ENCODE assay signal across 9 mouse cellular contexts in the genomic region with DNA sequence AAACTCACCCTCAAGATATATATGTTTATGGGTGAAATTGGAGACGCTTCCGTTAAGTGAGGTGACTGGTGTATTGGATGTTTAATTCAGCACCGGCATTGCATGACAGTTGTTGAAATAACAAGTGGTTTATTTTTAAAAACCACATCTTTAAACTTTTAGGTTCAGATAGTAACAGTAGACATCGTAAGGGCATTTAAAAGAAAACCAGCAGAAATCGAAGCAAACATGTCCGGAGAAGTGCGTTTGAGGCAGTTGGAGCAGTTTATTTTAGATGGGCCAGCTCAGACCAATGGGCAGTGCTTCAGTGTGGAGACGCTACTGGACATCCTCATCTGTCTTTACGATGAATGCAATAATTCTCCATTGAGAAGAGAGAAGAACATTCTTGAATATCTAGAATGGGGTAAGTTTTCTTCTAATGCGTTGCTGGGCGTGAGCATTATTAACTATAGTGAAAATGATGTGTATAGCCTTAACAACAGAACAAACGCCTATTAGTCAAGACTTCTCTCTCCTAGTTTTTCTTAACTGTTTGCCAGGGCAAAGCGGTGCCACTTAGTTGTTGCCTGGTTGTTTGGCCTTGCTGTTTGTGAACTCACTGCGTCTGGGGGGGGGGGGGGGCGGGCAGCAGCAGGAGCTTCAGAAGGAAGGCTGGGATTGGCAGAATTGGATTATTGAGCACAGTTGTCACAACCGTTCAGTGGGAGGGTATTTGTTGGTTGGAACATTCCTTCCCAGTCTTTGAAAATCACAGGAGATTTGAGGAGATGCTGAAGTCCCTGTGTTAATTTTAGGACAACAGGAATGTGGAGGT. TPM values are rescaled to one million over a fixed set of nuclear protein-coding genes. Genes with fewer than 3 reads are reported as not detected.
DNase-seq lines count a peak whose midpoint lies in the region; ATAC-seq lines count a peak whose summit lies in the region.
"Had no signal": no experiment of that assay in that cellular context is flagged by ENCODE, and none has a peak within 500 bp of the region (broad histone marks: within the 10 kb centered on the region; RNA-seq: fewer than 3 reads in every experiment).

No protein-coding gene starts in this region.

- H3K27ac ChIP-seq in hindbrain, embryonic 13.5 days, result no peak overlapping the region
- no peak overlapping the region for H3K27ac ChIP-seq in midbrain, embryonic 12.5 days (replicated peaks)

- H3K36me3 ChIP-seq in hindbrain, embryonic 13.5 days, result no peaks in the 10 kb centered on the region
- no peaks in the 10 kb centered on the region for H3K36me3 ChIP-seq in midbrain, embryonic 12.5 days

- H3K27me3 ChIP-seq in hindbrain, embryonic 13.5 days, result no peaks in the 10 kb centered on the region
- no peaks in the 10 kb centered on the region for H3K27me3 ChIP-seq in midbrain, embryonic 12.5 days
- H3K27me3 ChIP-seq: Patski had no signal

- peak overlapping the region; percentile 79 for H3K4me3 ChIP-seq in hindbrain, embryonic 13.5 days
- H3K4me3 ChIP-seq in midbrain, embryonic 12.5 days, result peak overlapping the region; percentile 87

- peak overlapping the region; percentile 68 for H3K9ac ChIP-seq in hindbrain, embryonic 13.5 days
- peak overlapping the region; percentile 50 for H3K9ac ChIP-seq in midbrain, embryonic 12.5 days (replicated peaks)

- peak; percentile 30 for DNase-seq in cerebellum, adult 8-10 months
- DNase-seq in cerebellum, adult 11 months, result no peak
- DNase-seq in 416B (ENCODE audit: low read depth), result peak; percentile 34
- DNase-seq in embryo, embryonic 11 days, result peak; percentile 34
- DNase-seq in frontal cortex, postnatal 10 days (ENCODE audit: low spot score in 2 of 2), result no peak
- DNase-seq in kidney, postnatal 10 days, result no peak

- peak overlapping the region; percentile 84 for H3K4me2 ChIP-seq in hindbrain, embryonic 13.5 days
- peak overlapping the region; percentile 77 for H3K4me2 ChIP-seq in midbrain, embryonic 12.5 days (replicated peaks)

- no peak for ATAC-seq in hindbrain, embryonic 13.5 days (ENCODE audit: low FRiP score)
- ATAC-seq in midbrain, embryonic 12.5 days (ENCODE audit: low FRiP score, low read depth), result no peak

- H3K4me1 ChIP-seq in hindbrain, embryonic 13.5 days (replicated peaks), result peaks cover 38% of the 10 kb centered on the region
- H3K4me1 ChIP-seq in midbrain, embryonic 12.5 days, result peaks cover 20% of the 10 kb centered on the region

- no peaks in the 10 kb centered on the region for H3K9me3 ChIP-seq in hindbrain, embryonic 13.5 days
- H3K9me3 ChIP-seq in midbrain, embryonic 12.5 days, result no peaks in the 10 kb centered on the region

- 1% methylated on average over 16 of the region's 16 CpGs for WGBS in hindbrain, embryonic 13.5 days
- WGBS in midbrain, embryonic 12.5 days, result 4% methylated on average over 16 of the region's 16 CpGs

RNA-seq across cellular contexts. Expression of gene Cdc42bpa, which starts 0.8 kb away (rescaled TPM):
- polyA plus RNA-seq in hindbrain, embryonic 13.5 days (2015; fragmentation: Nextera tagmentation; extraction: Ambion mirVana), result 23.5 and 26.0 TPM in 2 replicates
- polyA plus RNA-seq in midbrain, embryonic 12.5 days (2016; fragmentation: Nextera tagmentation; extraction: Ambion mirVana), result 22.2 and 22.4 TPM in 2 replicates

Comparison
In these comparisons a context has a peak if more than half of its experiments do, and no peak if none do; other contexts are left out.
1. DNase-seq: peak in cerebellum, adult 8-10 months (single experiment), 416B (single experiment) and embryo, embryonic 11 days (single experiment); none in cerebellum, adult 11 months (single experiment), frontal cortex, postnatal 10 days (0 of 2) and kidney, postnatal 10 days (single experiment).